Mouse (Mus musculus) spleen, adult 2 months (tissue): ENCODE results near the gene Foxf1. TPM values are rescaled to one million over a fixed set of nuclear protein-coding genes. Genes with fewer than 3 reads are reported as not detected.

ENCODE experiments used
- DNase-seq, 2 experiments: peaks; one replicate each; pipeline versions ENCODE4 v3.0.0 to v3.0.0-alpha.2; 2012 to 2021; ENCODE audit warnings: low spot score in 2 of 2, low read depth in 1 of 2
- H3K27ac ChIP-seq: fragments of 200-500 bp; 2 replicates; pipeline ENCODE4 v1.5.1; 2012; ENCODE audit warnings: low read length, inconsistent platforms; ENCODE audit not compliant: insufficient read depth
- H3K27me3 ChIP-seq: fragments of 200-500 bp; 2 replicates; pipeline ENCODE4 v1.6.1; 2012; ENCODE audit warnings: mild to moderate bottlenecking, moderate library complexity, low read length, inconsistent platforms; ENCODE audit not compliant: control insufficient read depth, insufficient read depth
- H3K36me3 ChIP-seq: fragments of 200-500 bp; 2 replicates; pipeline ENCODE4 v1.6.1; 2012; ENCODE audit warnings: mild to moderate bottlenecking, low read length, inconsistent platforms; ENCODE audit not compliant: control insufficient read depth, insufficient read depth
- H3K4me1 ChIP-seq: fragments of 200-500 bp; 2 replicates; pipeline ENCODE4 v1.6.1; 2011; ENCODE audit warnings: inconsistent platforms; ENCODE audit not compliant: control insufficient read depth, insufficient read depth, insufficient read length
- H3K4me3 ChIP-seq: fragments of 200-500 bp; 2 replicates; pipeline ENCODE4 v1.5.1; 2011; ENCODE audit warnings: mild to moderate bottlenecking, inconsistent platforms; ENCODE audit not compliant: insufficient read depth, insufficient read length; ENCODE audit errors: extremely low read depth
- CTCF ChIP-seq: fragments of 200-500 bp; IDR thresholded peaks from 2 replicates; pipeline ENCODE4 v1.5.1; 2011; ENCODE audit warnings: mild to moderate bottlenecking, inconsistent platforms; ENCODE audit not compliant: insufficient read depth, insufficient read length, insufficient replicate concordance; ENCODE audit errors: extremely low read depth
- POLR2A ChIP-seq: fragments of 200-500 bp; IDR thresholded peaks from 2 replicates; pipeline ENCODE4 v1.6.1; 2011; ENCODE audit warnings: low read depth, low read length, inconsistent platforms
- WGBS: fragments of 180-500 bp; shearing (Covaris S2); methylation state at CpG from one replicate; pipeline ENCODE4 v1.1.7; 2018; 5-methylcytosine and 5-hydroxymethylcytosine counted together
- polyA plus RNA-seq: library from polyadenylated mRNA; depleted of rRNA; stranded (reverse); fragments of >200 nt; gene quantifications from 2 replicates; pipeline ENCODE4 v1.2.3, GENCODE M21; 2012; rRNA removed

Gene Foxf1
- polyA plus RNA-seq, 1 experiment, result 1.8 TPM

- no peak for DNase-seq
- no peak overlapping the region for H3K4me3 ChIP-seq
- 28% methylated on average over 16 of the region's 16 CpGs for WGBS
- H3K27me3 ChIP-seq, result peaks cover 24% of the 10 kb centered on the region
- TF ChIP-seq POLR2A (no peak), CTCF (no peak)
- no peak overlapping the region for H3K27ac ChIP-seq
- H3K4me1 ChIP-seq, result no peaks in the 10 kb centered on the region
- H3K36me3 ChIP-seq, result no peaks in the 10 kb centered on the region
Observed at GRCm38 (mm10) chr8:121129265-121129940, 45.2 kb downstream of the Foxf1 start.

GRCm38 (mm10) chr8:121130522-121130921 is 46.3 kb downstream of the Foxf1 start:
- no peaks in the 10 kb centered on the region for H3K36me3 ChIP-seq
- no peak for TF ChIP-seq CTCF
- TF ChIP-seq POLR2A, result no peak
- no peak overlapping the region for H3K27ac ChIP-seq
- no peak overlapping the region for H3K4me3 ChIP-seq
- H3K4me1 ChIP-seq, result no peaks in the 10 kb centered on the region
- 48% methylated on average over 5 of the region's 5 CpGs for WGBS
- peaks cover 23% of the 10 kb centered on the region for H3K27me3 ChIP-seq
- DNase-seq, result no peak

GRCm38 (mm10) chr8:121132961-121133513 is 48.9 kb downstream of the Foxf1 start:
- TF ChIP-seq CTCF (no peak), POLR2A (no peak)
- no peak overlapping the region for H3K27ac ChIP-seq
- H3K36me3 ChIP-seq, result no peaks in the 10 kb centered on the region
- H3K27me3 ChIP-seq, result peaks cover 14% of the 10 kb centered on the region
- no peaks in the 10 kb centered on the region for H3K4me1 ChIP-seq
- WGBS, result 81% methylated on average over 5 of the region's 5 CpGs
- DNase-seq, result no peak
- no peak overlapping the region for H3K4me3 ChIP-seq

- peaks cover 4% of the 10 kb centered on the region; the same call in 1 of the 2 replicates for H3K27me3 ChIP-seq
- 92% methylated on average over 10 of the region's 10 CpGs for WGBS
- H3K36me3 ChIP-seq, result no peaks in the 10 kb centered on the region
- no peak for DNase-seq
- no peak overlapping the region for H3K27ac ChIP-seq
- no peak for TF ChIP-seq POLR2A
- TF ChIP-seq CTCF, result no peak
- H3K4me1 ChIP-seq, result no peaks in the 10 kb centered on the region
- H3K4me3 ChIP-seq, result no peak overlapping the region
Observed at GRCm38 (mm10) chr8:121134102-121134501, 49.9 kb downstream of the Foxf1 start.

- DNase-seq, result no peak
- no peaks in the 10 kb centered on the region for H3K4me1 ChIP-seq
- whole genome bisulfite sequencing, result 88% methylated on average over 11 of the region's 11 CpGs
- no peak overlapping the region for H3K4me3 ChIP-seq
- no peaks in the 10 kb centered on the region for H3K36me3 ChIP-seq
- TF ChIP-seq POLR2A (no peak), CTCF (no peak)
- H3K27ac ChIP-seq, result no peak overlapping the region
- peaks cover 1% of the 10 kb centered on the region; the same call in 1 of the 2 replicates for H3K27me3 ChIP-seq
Observed at GRCm38 (mm10) chr8:121134512-121134911, 50.3 kb downstream of the Foxf1 start.

- no peaks in the 10 kb centered on the region for H3K36me3 ChIP-seq
- 92% methylated on average over 6 of the region's 6 CpGs for WGBS
- no peak for TF ChIP-seq CTCF
- no peak for TF ChIP-seq POLR2A
- no peak overlapping the region for H3K27ac ChIP-seq
- DNase-seq, result no peak
- H3K27me3 ChIP-seq, result no peaks in the 10 kb centered on the region
- no peaks in the 10 kb centered on the region for H3K4me1 ChIP-seq
- H3K4me3 ChIP-seq, result no peak overlapping the region
Observed at GRCm38 (mm10) chr8:121136856-121137255, 52.7 kb downstream of the Foxf1 start.

Other genes starting within 250 kb of the Foxf1 start
- gene Mthfsd, start 24.0 kb downstream of the Foxf1 start, polyA plus RNA-seq, result 33.6 and 39.9 TPM in 2 replicates
- gene Foxc2, start 31.8 kb downstream of the Foxf1 start, polyA plus RNA-seq, result 0.12 and 0.22 TPM in 2 replicates
- gene Foxl1, start 43.6 kb downstream of the Foxf1 start, polyA plus RNA-seq, result not detected in 2 replicates